Mouse (Mus musculus) midbrain, embryonic 10.5 days (tissue): ENCODE data around the gene Uso1. TPM values are rescaled to one million over a fixed set of nuclear protein-coding genes. Genes with fewer than 3 reads are reported as not detected.

Source experiments
- DNase-seq: peaks from one replicate; pipeline ENCODE4 v3.0.0-alpha.2; 2017; ENCODE audit warnings: low spot score
- H3K27ac ChIP-seq: fragments of 300-500 bp; sonication (generic); replicated peaks from 2 replicates; pipeline ENCODE4 v1.5.1; 2016; ENCODE audit warnings: mild to moderate bottlenecking
- H3K27me3 ChIP-seq: fragments of 300-500 bp; sonication (generic); 2 replicates; pipeline ENCODE4 v1.6.1; 2016; ENCODE audit warnings: low read depth, mild to moderate bottlenecking; ENCODE audit not compliant: poor library complexity, severe bottlenecking
- H3K36me3 ChIP-seq: fragments of 300-500 bp; sonication (generic); 2 replicates; pipeline ENCODE4 v1.6.1; 2016; ENCODE audit warnings: mild to moderate bottlenecking, moderate library complexity
- H3K4me1 ChIP-seq: fragments of 300-500 bp; sonication (generic); 2 replicates; pipeline ENCODE4 v1.6.1; 2016
- H3K4me3 ChIP-seq: fragments of 300-500 bp; sonication (generic); 2 replicates; pipeline ENCODE4 v1.5.1; 2016; ENCODE audit warnings: mild to moderate bottlenecking, moderate library complexity
- H3K9me3 ChIP-seq: fragments of 300-500 bp; sonication (generic); replicated peaks from 2 replicates; pipeline ENCODE4 v1.6.1; 2016; ENCODE audit warnings: mild to moderate bottlenecking
- WGBS: fragments of 180-500 bp; shearing (Covaris S2); methylation state at CpG from one replicate; pipeline ENCODE4 v1.1.7; 2016; 5-methylcytosine and 5-hydroxymethylcytosine counted together
- polyA plus RNA-seq: library from polyadenylated mRNA; unstranded; fragments of >200 nt; fragmentation: Nextera tagmentation; extraction: Ambion mirVana; gene quantifications from 2 replicates; pipeline ENCODE4 v1.2.1, GENCODE M21; 2016

Uso1 gene
- polyA plus RNA-seq: 38.7 and 39.0 TPM in 2 replicates

DNA sequence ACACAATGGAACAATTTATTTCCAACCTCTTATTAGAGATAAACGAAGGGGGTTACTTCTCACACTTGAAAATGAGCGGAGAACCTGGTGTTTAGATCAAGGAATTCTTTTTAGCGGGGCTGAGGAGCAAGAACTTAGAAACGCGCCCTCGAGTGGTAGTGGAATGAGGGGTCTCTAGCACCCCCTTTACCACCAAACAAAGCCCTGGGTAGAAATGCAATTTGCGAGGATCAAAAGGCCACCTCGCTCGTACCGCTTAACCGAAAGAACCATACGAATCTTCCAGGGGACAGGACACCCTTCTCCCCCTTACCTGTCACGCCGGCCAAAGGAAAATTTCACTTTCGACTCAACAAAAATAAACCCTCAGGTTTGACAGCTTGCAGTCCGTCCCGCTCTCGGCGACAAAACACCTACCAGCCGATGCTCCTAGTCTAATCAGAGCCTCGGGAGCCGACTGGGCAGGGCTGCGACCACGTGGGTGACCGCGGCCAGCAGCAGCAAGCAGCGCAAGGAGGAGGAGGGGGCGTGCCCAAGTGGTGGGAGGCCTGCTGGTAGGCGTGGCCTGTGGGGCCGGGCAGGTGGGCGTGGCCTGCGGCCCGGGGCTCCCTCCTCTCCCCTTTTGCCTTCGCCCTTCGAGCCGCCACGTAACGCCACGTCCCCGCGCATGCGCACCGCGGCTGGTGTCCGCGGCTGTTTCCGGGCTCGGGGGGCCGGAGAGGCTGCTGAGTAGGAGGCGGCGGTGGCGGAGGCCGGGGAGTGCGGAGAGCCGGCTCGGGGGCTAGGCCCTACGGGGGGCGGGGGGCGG is at the start of gene Uso1:
TSS of gene Uso1 (plus strand) at position 700 of the 808 bp plus-strand sequence.
- 1% methylated on average over 59 of the region's 59 CpGs for WGBS
- peaks cover 27% of the 10 kb centered on the region for H3K4me1 ChIP-seq
- no peaks in the 10 kb centered on the region for H3K36me3 ChIP-seq
- no peaks in the 10 kb centered on the region for H3K9me3 ChIP-seq
- peak; percentile 99 for DNase-seq
- peak within 1 kb of the TSS; percentile 92 for H3K27ac ChIP-seq
- H3K27me3 ChIP-seq: peaks cover 11% of the 10 kb centered on the region; the same call in 1 of the 2 replicates
- H3K4me3 ChIP-seq: peak within 1 kb of the TSS; percentile 88

GRCm38 (mm10) chr5:92093263-92094061 is 44.3 kb upstream of the Uso1 start:
- H3K36me3 ChIP-seq: no peaks in the 10 kb centered on the region
- no peaks in the 10 kb centered on the region for H3K27me3 ChIP-seq
- no peaks in the 10 kb centered on the region for H3K9me3 ChIP-seq
- peak overlapping the region; percentile 2; the same call in 1 of the 2 replicates for H3K4me3 ChIP-seq
- peaks cover 16% of the 10 kb centered on the region for H3K4me1 ChIP-seq
- DNase-seq: peak; percentile 24
- peak overlapping the region; percentile 42; the same call in 1 of the 2 replicates for H3K27ac ChIP-seq
- 51% methylated on average over 15 of the region's 15 CpGs for WGBS

DNA sequence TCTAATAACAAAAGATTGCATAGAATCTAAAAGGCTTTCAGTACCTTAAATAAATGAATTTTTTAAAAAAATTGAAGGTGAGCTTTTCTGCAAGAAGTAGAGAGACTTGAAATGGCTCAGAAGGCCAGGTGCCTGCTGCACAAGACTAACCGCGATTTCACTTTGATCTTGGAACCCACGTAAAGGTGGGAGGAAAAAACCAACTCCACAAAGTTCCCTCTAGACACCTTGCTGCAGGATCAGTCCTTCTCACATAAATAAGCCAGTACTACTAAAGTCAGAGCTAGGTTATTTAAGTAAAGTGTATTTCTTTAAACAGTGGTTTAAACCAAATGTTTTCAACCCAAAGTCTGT is 43.7 kb upstream of the Uso1 start:
- Histone ChIP-seq H3K4me3 (no peak overlapping the region), H3K27ac (no peak overlapping the region), H3K27me3 (no peaks in the 10 kb centered on the region), H3K9me3 (no peaks in the 10 kb centered on the region), H3K36me3 (no peaks in the 10 kb centered on the region), H3K4me1 (peaks cover 16% of the 10 kb centered on the region)
- DNase-seq: no peak
- WGBS: 84% methylated on average over 3 of the region's 3 CpGs

GRCm38 (mm10) chr5:92096786-92097185 is 41.0 kb upstream of the Uso1 start:
- no peaks in the 10 kb centered on the region for H3K9me3 ChIP-seq
- H3K27me3 ChIP-seq: no peaks in the 10 kb centered on the region
- no peak overlapping the region for H3K27ac ChIP-seq
- no peaks in the 10 kb centered on the region for H3K36me3 ChIP-seq
- peaks cover 16% of the 10 kb centered on the region for H3K4me1 ChIP-seq
- DNase-seq: no peak
- 91% methylated on average over 6 of the region's 6 CpGs for WGBS
- H3K4me3 ChIP-seq: no peak overlapping the region

- DNase-seq: no peak
- no peaks in the 10 kb centered on the region for H3K9me3 ChIP-seq
- no peak overlapping the region for H3K4me3 ChIP-seq
- no peaks in the 10 kb centered on the region for H3K27me3 ChIP-seq
- no peak overlapping the region for H3K27ac ChIP-seq
- 93% methylated on average over 4 of the region's 4 CpGs for WGBS
- peaks cover 12% of the 10 kb centered on the region for H3K4me1 ChIP-seq
- H3K36me3 ChIP-seq: no peaks in the 10 kb centered on the region
These were observed 40.0 kb upstream of the Uso1 start for GRCm38 (mm10) chr5:92097779-92098178.

- Histone ChIP-seq H3K27me3 (no peaks in the 10 kb centered on the region), H3K4me1 (peaks cover 5% of the 10 kb centered on the region), H3K9me3 (no peaks in the 10 kb centered on the region), H3K36me3 (no peaks in the 10 kb centered on the region), H3K4me3 (no peak overlapping the region), H3K27ac (no peak overlapping the region)
- DNase-seq: no peak
- 67% methylated on average over 13 of the region's 13 CpGs for WGBS
These were observed 39.2 kb upstream of the Uso1 start for GRCm38 (mm10) chr5:92098351-92099109.

- DNase-seq: no peak
- 88% methylated on average over 8 of the region's 8 CpGs for WGBS
- Histone ChIP-seq H3K4me1 (no peaks in the 10 kb centered on the region; the same call in 1 of the 2 replicates), H3K27ac (no peak overlapping the region), H3K27me3 (no peaks in the 10 kb centered on the region), H3K4me3 (no peak overlapping the region), H3K9me3 (no peaks in the 10 kb centered on the region), H3K36me3 (no peaks in the 10 kb centered on the region)
These were observed 36.1 kb upstream of the Uso1 start for GRCm38 (mm10) chr5:92101601-92102000.

DNA sequence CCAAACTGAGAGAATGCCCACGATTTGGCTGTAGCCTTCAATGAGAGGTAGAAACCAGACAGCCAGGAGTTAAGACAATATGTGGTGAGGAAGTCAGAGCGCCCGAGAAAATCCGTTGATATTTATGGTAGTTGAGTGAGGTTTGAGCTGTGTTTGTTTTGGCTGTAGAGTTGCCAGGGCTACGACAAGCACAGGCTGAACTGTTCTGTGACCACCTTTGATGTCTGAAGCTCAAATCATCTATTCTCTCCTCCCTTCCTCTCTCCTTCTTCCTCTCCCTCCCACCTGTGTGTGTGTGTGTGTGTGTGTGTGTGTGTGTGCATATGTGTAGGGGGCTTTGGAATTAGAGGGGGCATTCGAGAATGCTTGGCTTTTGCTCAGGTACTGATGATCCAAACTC is 34.7 kb upstream of the Uso1 start:
- Histone ChIP-seq H3K9me3 (no peaks in the 10 kb centered on the region), H3K27ac (no peak overlapping the region), H3K27me3 (no peaks in the 10 kb centered on the region), H3K36me3 (no peaks in the 10 kb centered on the region), H3K4me1 (no peaks in the 10 kb centered on the region; the same call in 1 of the 2 replicates), H3K4me3 (no peak overlapping the region)
- no peak for DNase-seq
- WGBS: 69% methylated on average over 6 of the region's 6 CpGs

DNA sequence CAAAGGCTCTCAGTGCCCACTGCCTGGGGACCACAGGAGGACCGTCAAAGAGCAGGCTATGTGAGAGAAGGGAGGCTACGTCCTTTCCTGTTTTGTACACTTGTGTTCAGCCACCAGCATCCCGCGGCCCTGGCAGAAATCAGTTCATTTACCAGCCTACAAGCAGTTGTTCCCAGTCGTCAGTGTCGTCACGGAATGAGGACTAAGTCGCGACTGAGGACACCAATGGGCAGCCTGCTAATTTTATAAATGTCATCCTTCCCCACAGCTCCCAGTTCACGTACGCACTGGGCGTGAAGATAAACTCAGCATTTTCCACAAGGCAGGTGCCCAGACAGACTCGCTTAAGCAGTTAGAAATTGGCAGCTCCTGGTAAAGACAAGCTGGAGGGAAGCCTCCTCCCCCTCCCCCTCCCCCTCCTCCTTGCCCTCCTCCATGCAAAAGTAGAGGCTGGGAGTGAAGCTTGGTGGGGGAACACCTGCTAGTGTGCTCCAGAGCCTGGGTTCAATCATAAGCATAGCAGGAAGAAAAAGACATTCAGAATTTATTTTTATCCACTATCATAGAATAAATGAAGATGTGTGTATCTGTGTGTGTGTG is 33.8 kb upstream of the Uso1 start:
- no peak overlapping the region for H3K4me3 ChIP-seq
- no peaks in the 10 kb centered on the region; the same call in 1 of the 2 replicates for H3K4me1 ChIP-seq
- no peaks in the 10 kb centered on the region for H3K27me3 ChIP-seq
- DNase-seq: no peak
- H3K27ac ChIP-seq: no peak overlapping the region
- no peaks in the 10 kb centered on the region for H3K9me3 ChIP-seq
- H3K36me3 ChIP-seq: no peaks in the 10 kb centered on the region
- 79% methylated on average over 13 of the region's 13 CpGs for WGBS

- Histone ChIP-seq H3K27me3 (no peaks in the 10 kb centered on the region), H3K27ac (no peak overlapping the region), H3K9me3 (no peaks in the 10 kb centered on the region), H3K4me3 (no peak overlapping the region), H3K36me3 (no peaks in the 10 kb centered on the region), H3K4me1 (no peaks in the 10 kb centered on the region; the same call in 1 of the 2 replicates)
- WGBS: 55% methylated on average over 10 of the region's 10 CpGs
- DNase-seq: no peak
These were observed 31.2 kb upstream of the Uso1 start for GRCm38 (mm10) chr5:92106327-92107125.

DNA sequence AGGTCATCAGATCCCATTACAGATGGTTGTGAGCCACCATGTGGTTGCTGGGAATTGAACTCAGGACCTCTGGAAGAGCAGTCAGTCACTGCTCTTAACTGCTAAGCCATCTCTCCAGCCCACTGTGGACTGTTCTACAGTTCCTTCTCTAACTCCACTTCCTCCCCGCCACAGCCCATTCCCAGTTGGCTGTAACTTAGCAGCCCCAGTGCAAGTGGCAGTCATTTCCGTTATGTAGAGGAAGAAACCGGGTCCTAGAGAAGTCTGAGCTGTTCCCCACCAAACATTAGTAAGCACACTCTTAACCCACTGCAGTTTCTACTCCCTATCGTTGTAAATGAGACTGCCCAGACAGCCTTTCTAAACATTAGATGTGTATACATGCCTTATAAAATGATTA is 30.5 kb upstream of the Uso1 start:
- Histone ChIP-seq H3K9me3 (no peaks in the 10 kb centered on the region), H3K36me3 (no peaks in the 10 kb centered on the region), H3K27ac (no peak overlapping the region), H3K4me3 (no peak overlapping the region), H3K27me3 (no peaks in the 10 kb centered on the region), H3K4me1 (peaks cover 3% of the 10 kb centered on the region)
- WGBS: 88% methylated on average over 4 of the region's 4 CpGs
- no peak for DNase-seq
